Mouse (Mus musculus) megakaryocyte, adult 5-6 weeks (primary cell): ENCODE results near the gene Slc9a3r1. TPM values are rescaled to one million over a fixed set of nuclear protein-coding genes. Genes with fewer than 3 reads are reported as not detected.
A peak's percentile ranks its signal among the peaks of the same experiment; 100 is the strongest.

Experiments used
- ATAC-seq: 2 replicates; pipeline ENCODE4 v1.8.0; 2016; ENCODE audit warnings: mild to moderate bottlenecking, inconsistent platforms; ENCODE audit not compliant: poor library complexity, severe bottlenecking
- total RNA-seq, 2 experiments: library from RNA; stranded (forward) in 1 of 2; stranded (reverse) in 1 of 2; fragments of 153-499, 151-499 nt in 1 of 2; fragments of 221-1000, 200-1000 nt in 1 of 2; gene quantifications; 2 replicates each; pipeline versions ENCODE4 v1.2.3 to v1.2.4; 2015 to 2017

Slc9a3r1 gene
- total RNA-seq, 2 experiments from 2014 or later, result 77.6 to 87.5 TPM

DNA sequence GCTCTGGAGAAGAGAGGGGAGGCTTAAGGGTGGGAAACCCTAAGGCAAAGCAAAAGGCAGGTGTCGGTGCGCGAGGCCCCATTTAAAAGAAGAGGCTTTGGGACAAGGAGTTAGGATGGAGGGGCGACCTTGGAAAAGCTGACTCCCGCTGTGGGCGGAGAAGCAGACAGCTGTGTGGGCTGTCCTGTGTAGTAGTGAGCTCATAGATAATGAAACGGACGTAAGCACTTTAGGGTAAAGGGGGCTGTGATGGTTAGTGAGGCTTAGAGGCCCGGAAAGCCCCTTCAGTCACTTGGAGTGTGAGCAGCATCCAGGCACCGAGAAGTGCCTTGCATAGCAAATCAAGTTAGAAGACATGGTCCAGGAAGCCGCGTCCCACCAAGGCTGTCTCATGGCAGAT lies 24.6 kb downstream of the Slc9a3r1 start, which contains the start of gene Nat9:
Gene Nat9 (minus strand): TSS at position 167 of the 400 bp plus-strand sequence.
- no peak for ATAC-seq

DNA sequence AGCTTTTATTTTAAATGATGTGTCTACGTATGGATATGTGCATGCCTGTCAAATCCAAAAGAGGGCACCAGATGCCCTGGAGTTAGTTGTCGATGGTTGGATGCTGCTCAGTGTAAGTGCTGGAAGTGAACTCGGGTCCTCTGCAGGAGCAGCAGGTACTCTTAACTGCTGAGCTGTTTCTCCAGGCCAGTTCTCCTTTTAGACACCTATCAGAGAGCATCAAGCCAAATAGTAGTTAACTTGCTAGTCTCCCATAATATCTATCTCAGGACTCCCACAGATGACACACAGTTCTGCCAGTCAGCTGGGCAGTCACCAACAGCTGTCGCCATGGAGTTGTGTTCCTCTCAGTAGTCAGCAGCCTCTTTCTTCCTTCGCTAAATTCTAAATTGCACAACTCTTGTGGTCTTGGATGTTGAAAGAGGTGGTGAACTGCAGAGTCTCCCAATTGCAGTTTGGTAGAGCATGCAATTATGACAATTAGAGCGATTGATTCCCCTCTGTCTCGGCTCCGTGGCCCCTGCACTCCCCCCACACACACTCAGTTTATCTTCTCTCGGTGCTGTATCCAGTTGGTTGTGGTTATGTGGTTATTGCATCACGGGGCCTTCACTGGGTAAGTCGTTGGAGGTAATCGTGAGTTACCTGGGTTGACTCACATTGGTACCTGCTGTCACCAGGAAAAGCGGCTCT lies 25.5 kb downstream of the Slc9a3r1 start:
- peak; percentile 53 for ATAC-seq

DNA sequence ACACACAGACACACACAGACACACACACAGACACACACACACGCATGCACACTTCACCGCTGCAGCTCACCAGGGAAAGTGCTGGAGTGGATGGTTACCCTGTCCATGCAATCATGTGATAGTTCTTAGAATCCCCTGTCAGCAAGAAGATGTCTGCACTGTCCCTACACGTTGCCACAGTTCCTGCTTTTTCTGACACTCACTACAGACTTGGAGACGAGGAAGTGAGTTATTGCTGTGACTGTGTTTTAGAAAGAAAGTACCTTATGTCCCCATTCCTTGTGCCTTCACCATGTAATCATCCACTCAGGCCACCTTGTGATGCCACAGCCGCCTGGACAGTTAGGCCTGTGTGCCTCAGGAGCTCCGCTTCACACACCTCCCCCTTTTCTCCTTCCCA lies 26.2 kb downstream of the Slc9a3r1 start:
- peak; percentile 51 for ATAC-seq

DNA sequence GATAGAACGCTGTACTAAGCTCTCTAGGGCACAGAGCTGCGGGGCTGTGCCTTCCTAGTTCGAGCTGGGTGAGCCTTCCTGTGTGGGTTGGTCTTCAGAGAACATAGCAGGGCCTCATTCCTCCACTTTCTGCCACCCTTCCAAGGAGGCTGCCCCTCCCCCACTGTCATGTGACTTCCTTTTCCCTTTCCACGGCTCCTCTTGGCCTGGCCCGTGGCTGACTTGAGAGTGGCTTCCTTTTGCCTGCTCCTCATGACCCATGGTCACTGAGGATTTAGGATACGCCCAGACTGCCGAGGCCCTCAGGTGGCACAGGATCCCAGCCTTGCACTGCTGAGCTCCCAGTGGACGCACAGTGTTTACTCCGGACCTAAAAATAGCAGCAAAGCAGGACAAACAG lies 29.0 kb downstream of the Slc9a3r1 start:
- peak; percentile 14 for ATAC-seq

DNA sequence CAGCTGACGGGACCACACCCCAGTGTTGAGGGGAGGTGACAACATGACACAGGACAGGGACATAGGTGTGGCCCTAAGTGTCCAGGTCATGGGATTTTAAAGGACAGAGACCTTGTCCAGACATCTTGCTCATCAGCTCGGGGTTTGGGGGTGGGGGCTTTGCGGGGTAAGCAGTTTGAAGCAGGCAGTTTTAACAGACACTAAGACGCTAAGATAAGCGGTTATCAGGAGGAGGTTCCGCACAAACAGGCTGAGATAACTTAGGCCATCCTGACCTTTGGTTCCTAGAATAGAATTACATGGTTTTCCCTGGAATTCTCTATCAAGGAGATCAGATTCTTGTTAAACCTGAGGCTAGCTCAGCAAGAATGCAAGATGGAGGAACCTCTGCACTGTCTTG lies 31.6 kb downstream of the Slc9a3r1 start:
- no peak for ATAC-seq

DNA sequence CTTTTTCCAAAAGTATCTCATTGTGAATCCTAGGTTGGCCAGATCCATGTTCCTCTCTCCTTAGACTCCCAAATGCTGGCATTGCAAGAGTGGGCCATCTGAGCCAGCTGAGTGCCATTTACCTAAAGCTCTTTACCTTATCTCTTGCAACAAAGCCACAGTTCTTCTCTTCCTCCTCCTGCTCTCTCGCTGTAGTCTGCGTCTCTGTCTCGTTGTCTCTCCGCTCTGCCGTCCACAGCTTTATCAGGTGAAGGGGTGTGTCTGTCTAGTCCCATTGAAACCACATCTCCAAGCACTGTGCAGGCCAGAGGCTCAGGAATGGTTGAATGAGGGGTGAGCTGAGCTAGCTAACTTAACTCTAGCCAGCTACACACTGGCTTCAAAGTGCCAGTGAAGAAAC lies 32.8 kb downstream of the Slc9a3r1 start:
- no peak for ATAC-seq

DNA sequence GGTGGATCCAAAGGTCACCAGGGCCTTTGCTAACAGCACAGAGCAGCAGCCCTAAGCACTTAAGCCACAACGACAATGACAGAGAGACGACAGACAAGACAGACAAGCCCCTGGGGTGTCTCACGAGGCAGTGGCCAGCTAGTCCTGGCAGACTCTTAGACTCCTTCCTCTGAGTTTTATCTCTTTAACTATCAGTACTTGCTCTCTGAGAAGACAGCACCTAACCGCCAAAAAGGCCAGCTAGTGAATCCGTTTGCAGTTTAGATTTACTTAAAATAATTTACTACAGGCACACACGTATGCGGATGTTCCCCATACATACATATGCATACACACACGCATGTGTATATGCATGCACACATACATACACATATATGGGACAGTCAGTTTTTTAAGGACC lies 34.4 kb downstream of the Slc9a3r1 start:
- no peak for ATAC-seq

DNA sequence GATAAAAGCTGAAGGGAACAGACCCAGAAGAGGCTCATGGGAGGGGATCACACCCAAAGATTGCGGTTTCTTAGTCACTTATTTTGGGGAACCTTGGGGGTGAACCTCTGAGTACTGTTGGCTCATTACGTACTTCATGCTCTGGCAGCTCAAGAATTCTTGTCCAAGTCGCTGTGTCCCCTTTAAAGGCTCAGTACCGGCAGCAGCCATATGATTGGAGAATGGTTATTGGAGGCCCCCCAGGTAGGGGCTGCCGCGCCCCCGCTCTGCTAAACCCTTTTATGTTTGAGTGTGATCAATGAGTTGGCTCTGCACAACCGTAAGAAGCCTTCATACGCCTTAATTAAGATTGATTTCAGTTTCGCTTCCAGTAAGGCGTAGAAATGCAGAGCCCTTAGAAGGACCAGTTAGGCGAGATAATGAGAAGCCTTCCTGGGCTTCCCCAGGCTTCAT lies 35.8 kb downstream of the Slc9a3r1 start:
- ATAC-seq, result peak; percentile 81

DNA sequence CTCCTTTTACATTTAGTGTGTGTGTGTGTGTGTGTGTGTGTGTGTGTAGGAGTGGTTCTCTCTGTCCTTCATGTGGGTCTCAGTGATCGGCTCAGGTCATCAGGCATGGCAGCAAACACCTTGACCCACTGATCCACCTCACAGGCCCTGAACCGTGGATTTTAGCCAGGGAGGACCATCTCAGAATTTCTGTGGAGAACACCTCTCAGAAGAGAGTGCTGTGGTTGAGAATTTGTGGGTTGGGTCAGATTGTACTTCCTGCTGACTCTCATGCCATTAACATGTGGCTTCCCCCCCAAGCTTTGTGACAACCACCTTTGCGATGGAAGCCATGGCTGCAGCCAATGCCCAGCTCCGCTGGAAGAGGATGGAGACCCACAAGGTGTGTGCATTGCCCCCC lies 37.4 kb downstream of the Slc9a3r1 start:
- ATAC-seq, result no peak

DNA sequence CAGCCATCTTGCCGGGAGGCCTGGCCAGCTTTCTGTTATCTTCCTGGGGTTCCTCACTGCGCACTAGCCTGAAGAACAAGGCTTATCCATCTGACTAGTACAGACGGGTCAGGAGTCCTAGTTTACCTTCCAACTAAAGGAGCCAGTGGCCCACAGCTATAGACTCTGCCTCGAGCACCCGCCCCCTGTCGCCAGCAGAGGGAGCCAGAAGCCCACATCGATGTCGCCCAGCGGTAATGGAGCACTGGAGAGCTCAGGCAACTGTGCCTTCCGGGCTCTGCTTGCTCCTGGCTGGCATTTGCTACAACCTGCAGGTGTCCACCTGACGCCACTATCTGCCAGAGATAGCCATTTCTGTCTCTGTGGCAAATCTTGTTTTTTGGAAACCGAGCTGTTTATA lies 39.2 kb downstream of the Slc9a3r1 start:
- peak; percentile 88 for ATAC-seq

DNA sequence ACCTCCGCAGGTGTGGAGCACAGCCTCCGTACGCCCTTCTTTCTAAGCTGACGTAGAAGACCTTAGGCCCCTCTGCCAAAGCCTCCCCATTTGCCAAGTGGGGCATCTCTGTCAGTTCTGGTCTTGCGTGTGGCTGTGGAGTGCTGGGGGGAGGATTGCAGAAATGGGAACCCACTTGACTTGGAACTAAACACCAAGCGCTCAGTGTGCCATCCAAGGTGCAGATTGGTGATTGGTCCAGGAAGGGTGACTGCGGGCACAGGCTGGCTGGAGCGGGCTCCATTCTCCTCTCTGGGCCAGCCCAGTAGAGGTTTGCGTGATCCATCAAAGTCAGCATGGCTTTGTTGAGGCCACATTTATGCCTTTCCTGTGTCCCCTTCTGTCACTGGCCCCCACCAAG lies 39.6 kb downstream of the Slc9a3r1 start:
- no peak for ATAC-seq

DNA sequence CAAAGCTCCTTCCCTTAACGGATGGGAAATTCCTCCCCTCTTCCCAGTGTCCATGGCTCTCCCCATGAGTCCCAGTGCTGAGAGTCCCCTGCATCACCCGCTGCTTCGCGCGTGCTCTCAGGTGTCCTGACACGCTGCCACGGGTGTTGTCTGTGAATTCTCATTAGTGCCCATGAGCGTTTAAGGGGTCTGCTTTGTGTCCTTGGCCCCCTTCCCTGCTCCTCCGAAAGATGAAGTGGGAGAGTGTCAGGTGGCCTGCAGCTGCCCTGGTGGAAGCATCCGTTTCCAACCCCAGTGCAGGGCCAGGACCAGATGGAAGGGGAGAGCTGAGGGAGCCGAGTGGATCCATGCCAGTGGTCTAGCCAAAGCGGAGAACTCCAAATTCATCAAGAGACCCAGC lies 45.0 kb downstream of the Slc9a3r1 start:
- ATAC-seq, result no peak

DNA sequence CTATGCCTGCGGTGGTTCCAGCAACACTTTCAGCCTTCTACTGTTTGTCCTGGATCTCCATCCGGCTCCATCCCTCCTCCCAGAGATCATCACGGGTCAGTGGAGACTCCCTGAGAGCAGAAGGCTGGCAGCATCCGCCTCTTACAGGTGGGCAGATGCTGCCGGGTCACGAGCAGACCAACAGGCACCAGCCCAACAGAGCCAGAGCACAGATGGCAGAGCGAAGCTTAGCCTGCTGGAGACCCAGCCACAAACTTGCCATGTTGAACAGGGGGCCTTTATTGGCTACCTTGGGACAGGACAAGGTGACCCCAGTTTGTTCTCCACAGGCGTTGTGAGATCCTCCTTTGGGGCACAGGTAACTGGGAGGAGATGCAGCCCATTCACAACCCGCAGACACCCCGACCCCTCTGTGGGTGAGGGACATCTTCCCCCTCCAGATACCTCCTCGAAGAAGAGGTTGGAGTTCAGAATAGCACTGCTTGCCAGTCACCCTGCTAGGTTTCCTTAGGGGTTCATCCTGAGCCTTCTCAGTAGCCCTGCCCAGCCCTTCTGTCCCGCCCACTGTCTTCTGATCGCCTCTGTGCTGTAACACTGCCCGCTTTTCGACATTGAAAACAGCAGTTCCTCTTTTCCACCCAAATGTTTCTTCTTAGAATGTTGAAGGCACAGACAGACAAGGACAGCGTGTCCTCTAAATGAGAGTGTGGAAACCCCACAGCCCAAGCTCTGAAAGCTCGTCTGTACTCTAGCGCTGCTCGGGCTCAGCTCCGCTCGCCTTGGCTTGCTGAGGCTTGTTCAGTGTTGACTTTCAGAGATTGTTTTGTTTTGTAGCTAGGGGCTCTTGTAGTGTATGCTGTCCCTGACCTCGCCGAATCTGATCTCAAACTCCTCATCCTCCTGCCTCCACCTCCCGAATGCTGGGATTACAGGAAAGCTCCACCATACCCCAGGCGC lies 45.9 kb downstream of the Slc9a3r1 start:
- peak; percentile 96 for ATAC-seq

DNA sequence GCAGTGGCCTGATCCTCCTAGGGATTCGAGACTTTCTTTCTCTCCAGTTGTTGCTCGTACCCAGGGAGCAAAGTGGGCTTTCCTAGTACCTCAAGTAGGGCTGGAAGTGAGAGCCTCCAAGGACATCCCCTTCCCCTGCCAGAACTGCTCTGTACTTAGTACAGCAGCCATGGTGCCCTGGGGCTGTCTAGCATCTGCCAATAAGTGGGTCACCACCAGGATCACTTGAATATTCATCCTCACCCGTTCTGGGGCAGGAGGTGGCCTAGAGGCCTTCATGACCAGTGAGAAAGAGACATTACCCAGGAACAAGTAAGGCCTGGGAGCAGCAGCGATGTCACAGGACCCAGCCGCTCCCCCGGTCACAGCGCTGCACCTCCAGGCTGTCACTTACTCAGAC lies 46.8 kb downstream of the Slc9a3r1 start:
- ATAC-seq, result no peak

DNA sequence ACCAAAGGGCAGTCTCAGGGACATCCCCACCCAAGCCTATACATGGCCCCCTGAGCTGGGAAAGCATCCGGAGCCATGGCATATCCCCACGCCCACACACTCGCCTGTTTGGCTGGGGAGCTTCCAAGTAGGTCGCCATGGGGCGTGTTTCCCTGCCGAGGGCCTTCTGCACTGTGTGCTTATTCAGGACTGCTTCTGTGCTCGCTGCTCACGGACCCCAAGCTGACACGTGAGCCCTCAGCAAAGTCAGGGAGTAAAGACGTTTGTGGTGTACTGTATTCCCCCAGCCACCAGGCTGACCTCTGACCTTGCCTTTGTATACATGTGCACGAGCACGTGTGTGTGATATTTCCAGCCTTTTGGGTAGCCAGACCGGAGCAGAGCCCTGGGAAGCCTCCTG lies 49.0 kb downstream of the Slc9a3r1 start:
- no peak for ATAC-seq

DNA sequence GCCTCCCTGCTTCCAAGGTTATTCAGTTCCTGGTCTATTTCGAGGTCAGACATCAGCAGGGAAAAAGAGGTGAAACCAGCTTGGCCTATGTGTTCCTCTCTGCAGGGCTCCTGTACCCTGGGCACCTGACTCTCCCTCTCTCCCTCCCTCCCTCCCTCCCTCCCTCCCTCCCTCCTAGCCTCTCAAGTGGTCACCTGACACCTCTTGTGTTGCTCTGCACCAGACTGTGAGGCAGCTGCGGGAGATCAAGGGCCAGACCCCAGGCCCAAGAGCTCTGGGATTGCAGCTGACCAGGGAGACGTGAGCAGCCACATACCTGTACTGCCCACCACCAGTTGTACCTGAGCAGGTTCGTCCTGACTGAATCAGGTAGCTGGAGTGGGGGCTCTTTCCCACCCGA lies 52.0 kb downstream of the Slc9a3r1 start:
- no peak for ATAC-seq

DNA sequence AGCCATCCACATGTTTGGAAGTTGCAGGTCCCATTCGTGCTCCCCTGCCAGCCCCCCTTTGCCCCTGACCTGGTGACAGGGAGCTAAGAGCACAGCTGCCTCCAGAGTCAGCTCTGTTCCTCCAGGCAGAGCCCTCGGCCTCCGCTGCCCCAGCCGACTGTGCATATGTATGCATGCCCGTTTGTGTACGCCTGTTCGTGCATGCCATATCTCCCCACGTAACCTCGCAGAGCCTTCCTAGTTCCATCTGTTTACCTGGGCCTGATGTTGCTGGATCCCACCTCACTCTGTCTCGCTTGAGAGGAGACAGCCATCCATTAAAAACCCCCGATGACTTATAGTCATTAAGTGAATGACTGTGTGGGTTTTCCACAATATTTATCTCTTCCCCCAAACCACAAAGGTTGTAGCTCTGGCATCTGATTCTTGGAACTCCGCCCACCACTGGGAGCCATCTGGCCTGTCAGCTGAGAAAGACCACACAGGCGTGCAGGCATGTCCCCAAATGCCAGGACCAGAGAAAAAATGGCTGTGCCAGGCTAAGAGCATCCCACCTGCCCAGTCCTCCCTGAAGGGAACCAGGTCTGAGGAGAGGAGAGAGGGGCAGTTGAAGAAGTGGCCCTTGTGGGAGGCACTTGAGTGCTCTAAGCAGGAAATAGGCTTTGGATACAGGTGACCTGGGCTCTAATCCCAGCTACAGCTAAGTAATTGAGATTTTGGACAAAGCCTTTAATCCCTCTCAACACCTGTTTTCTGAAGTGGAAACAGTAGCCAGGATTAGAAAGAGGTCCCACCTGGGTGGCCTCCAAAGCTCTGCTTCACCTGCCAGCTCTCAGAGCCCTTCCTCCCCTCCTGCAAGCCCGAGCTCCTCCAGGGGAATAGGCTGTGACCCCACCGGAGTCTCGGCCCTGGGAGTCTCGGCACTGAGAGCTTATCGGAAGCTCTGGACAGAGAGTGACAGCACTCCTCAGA lies 54.6 kb downstream of the Slc9a3r1 start:
- no peak for ATAC-seq

DNA sequence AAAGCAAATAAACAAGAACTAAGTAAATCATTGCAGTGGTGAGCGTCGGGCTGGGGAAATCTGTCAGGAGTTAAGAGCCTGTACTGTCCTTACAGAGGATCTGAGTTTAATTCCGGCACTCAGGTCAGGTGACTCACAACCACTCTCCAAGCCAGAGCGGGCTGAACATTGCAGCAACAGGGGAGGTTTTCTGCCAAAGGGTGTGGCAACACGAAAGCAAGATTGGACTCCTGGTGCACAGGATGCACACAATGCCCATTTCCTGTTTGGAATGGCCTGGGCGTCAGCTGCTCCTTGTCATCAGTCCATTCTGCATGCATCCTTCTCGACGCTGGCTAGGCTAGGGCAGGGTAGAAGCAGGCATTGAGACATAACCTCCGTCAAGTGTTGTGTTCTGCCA lies 56.1 kb downstream of the Slc9a3r1 start:
- ATAC-seq, result peak; percentile 49

DNA sequence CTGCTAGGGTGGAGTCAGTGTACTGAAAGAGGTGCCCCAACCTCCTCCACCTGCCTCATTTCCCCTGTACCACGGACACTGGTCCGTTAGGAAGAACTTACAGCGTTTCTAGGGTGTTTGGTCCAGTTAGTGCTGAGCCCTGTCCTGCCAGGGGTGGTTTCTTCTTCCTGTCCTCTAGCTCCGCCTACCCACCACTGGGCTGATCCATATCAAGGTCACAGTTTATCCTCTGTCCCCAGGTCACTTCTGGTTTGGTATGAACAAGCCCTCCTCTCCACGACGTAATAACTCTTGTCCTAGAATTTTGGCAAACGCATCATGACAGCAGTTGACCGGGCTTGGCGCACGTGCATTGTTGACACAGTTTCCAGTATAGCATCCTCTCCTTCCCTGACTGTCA lies 56.5 kb downstream of the Slc9a3r1 start:
- peak; percentile 67 for ATAC-seq

DNA sequence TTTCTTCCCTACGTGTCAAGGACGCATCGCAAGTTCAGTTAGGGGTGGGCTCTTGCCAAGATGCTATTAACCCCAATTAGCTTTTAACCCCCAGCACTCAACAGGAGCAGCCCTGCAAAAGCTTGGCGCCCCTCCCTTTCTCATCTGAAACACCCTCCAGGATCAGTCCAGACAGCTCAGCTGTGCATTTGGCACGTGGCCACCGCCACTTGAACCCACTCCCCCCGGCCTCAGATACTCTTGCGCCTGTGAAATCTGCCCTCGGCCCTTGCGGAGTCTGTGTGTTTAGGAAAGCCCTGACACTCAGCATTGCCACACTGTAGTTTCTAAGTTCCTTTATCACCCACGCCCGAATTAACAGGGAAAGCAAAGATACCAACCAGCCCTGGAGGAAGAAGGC lies 58.9 kb downstream of the Slc9a3r1 start:
- ATAC-seq, result no peak

DNA sequence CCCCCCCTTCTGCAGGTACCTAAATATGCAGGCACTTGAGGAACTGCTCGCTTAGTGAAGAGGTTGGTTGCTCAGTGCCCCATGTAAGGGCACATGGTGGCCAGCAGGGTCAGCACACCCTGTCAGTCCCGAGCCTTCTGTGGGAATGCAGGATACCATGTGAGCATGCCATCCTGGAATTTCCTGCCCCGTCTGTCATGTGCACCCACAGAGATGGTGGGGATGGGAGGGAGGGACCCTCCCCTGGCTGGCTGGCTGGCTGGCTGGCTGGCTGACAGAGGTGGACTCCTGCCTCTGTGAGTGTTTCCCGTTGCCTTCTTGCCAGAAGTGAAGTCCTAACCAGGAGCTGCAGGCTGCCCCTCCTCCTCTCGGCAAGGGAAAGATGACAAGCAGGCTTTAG lies 59.4 kb downstream of the Slc9a3r1 start:
- ATAC-seq, result no peak
